14 mouse cellular contexts compared by ENCODE assay signal in the genomic region with DNA sequence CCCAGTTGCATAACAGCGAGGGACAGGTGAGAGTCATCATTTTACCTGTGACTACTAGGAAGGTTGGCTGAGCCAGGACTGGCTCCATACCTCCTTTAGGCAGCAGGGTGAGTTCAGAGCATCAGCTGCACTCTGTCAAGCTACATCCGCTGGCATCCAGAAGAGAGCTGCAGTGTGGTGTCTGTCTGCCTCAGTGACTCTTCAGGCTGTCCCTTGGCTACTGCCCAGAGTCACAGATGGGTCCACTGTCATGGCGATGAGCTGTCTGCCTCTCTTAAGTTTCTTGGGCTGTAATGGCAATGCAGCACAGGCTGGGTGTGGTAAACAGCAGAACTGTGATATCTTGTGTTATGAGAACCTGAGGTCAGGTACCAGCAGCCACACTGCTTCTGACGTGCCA.
"Had no signal": no experiment of that assay in that cellular context is flagged by ENCODE, and none has a peak within 500 bp of the region (broad histone marks: within the 10 kb centered on the region; RNA-seq: fewer than 3 reads in every experiment).

No protein-coding gene starts in this region.

- H3K9me3 ChIP-seq: liver, embryonic 13.5 days; lung, embryonic 15.5 days; megakaryocyte, embryonic 14.5 days had no signal

- H3K4me3 ChIP-seq: left cerebral cortex, adult 2 months; limb, embryonic 12.5 days; liver, embryonic 13.5 days; lung, embryonic 15.5 days; neural tube, embryonic 13.5 days had no signal

- H3K27me3 ChIP-seq: limb, embryonic 12.5 days; liver, embryonic 13.5 days; lung, embryonic 15.5 days; megakaryocyte, embryonic 14.5 days; neural tube, embryonic 13.5 days had no signal

- H3K4me1 ChIP-seq: neural tube, embryonic 13.5 days had no signal

- H3K9ac ChIP-seq: limb, embryonic 12.5 days; liver, embryonic 13.5 days; liver, postnatal 0 days; lung, embryonic 15.5 days; neural tube, embryonic 13.5 days had no signal

- DNase-seq: kidney, postnatal 25 days; liver; liver, embryonic 13.5 days; liver, postnatal 0 days; lung, postnatal 14 days; right cerebral cortex, postnatal 14 days; thymus, postnatal 36 days had no signal

- H3K4me2 ChIP-seq: limb, embryonic 12.5 days; liver, embryonic 13.5 days; lung, embryonic 15.5 days; midbrain, embryonic 11.5 days; neural tube, embryonic 13.5 days had no signal

- H3K27ac ChIP-seq: left cerebral cortex, adult 2 months; limb, embryonic 12.5 days; liver, embryonic 13.5 days; lung, embryonic 15.5 days; macrophage; neural tube, embryonic 13.5 days had no signal

- ATAC-seq: liver, postnatal 0 days had no signal
